Mouse (Mus musculus): ENCODE data around the gene Trib2. TPM values are rescaled to one million over a fixed set of nuclear protein-coding genes. Genes with fewer than 3 reads are reported as not detected.

Gene Trib2
- total RNA-seq, 2 experiments from 2014 or later, result 32.3 to 38.6 TPM

DNA sequence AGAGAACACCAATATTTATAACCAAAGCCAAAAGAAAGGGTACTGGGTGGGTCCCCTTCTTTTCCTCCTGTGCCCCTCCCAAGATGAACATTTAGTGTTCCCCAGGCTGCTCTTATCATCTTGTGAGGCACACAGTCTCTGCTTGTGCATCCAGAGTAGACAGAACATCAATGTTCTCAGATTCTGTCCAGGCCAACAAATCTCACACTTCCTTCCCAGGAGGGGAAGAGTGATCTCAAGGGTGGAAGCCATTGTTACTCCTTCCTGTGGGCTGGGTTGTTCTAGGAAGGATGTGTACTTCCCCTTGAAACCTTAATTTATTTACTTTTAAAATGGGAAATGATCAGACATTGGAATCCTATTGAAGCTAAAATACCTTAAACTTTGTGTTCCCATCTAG, 39.7 kb downstream of the Trib2 start:
- intact Hi-C loops (cut with DNase I), result loop anchor here (1.0 to 2.0 kb wide), 3 partner anchors 38 to 73 kb away; partner anchors contain the start of gene Trib2
- no peak for DNase-seq

DNA sequence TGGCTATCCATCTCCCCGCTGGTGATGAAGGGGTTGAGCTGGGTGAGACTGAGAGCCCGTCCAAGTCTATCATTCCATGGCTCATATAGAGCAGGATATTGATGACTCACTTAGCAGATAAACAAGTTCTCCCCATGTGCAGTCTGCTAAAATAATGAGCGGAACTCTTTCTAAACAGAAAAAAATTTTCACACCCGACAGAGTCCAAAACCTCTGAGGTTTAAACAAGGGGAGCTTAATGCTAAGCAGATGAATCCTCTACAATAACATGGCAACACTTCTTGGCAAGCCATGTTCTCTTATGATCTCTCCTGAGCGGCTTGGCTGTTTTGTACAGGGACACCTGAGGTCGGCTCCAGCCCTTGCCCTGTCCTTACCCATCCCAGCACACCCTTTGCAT, 45.0 kb downstream of the Trib2 start:
- intact Hi-C loops (cut with DNase I), result no loop called here
- no peak for DNase-seq

DNA sequence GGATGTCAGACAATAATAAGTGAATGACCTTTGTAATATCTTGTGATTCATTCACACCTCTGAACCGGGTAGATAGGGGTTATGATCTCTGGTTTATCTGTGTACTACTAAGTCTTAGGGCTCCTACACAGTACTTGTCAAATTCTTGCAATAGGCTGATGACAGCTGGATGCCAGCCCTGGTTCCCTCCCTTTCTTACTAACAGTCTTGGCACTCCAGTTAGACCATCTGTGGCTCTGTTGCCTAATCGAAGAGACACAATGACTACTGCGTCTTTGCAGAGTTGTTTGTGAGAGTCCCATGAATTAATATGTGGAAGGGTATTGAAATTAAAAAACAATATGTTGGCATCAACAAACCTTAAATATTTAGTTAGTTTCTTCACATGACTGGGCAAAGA, 48.2 kb downstream of the Trib2 start:
- intact Hi-C loops (cut with DNase I), result no loop called here
- DNase-seq, result peak; percentile 15 to 31

DNA sequence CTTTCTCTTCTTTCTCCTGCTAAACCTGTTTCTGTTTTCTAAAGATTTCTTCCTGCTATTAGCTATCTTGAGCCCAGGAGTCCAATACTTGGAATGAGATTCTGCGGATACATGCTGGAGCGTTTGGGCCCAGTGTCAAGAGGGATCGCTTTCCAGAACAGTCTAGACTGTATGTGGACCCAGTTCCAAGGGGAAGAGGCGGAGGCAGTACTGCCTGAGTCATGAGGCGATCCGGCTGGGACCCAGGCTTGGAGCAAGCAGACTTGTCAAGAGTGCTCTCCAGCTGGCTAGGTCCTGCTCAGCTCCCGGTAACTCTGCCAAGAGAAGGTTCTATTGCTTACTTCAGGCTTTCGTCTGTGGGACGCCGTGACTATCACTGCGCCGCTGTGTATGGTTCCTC, 50.7 kb downstream of the Trib2 start:
- intact Hi-C loops (cut with DNase I), result no loop called here
- peak; percentile 72 to 76 for DNase-seq

DNA sequence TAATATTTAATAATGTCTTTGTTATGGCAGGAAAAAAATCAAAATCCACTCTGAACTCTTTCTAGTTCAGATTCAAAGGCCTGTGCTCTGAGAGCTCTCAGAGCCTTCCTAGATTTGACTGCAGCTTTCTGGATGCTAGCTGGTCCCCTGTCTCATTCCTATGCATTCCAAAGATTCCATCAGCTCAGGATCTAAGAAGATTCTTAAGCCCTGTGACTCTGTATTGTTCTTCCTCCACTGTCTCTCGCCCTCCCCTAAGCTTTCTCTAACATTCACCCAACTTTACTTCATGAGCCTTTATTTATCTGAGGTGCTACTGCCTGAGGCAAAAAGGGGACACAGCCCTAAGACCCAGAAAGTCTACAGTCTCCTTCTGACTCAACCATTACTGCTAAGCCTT, 51.5 kb downstream of the Trib2 start:
- DNase-seq, result no peak
- intact Hi-C loops (cut with DNase I), result no loop called here

DNA sequence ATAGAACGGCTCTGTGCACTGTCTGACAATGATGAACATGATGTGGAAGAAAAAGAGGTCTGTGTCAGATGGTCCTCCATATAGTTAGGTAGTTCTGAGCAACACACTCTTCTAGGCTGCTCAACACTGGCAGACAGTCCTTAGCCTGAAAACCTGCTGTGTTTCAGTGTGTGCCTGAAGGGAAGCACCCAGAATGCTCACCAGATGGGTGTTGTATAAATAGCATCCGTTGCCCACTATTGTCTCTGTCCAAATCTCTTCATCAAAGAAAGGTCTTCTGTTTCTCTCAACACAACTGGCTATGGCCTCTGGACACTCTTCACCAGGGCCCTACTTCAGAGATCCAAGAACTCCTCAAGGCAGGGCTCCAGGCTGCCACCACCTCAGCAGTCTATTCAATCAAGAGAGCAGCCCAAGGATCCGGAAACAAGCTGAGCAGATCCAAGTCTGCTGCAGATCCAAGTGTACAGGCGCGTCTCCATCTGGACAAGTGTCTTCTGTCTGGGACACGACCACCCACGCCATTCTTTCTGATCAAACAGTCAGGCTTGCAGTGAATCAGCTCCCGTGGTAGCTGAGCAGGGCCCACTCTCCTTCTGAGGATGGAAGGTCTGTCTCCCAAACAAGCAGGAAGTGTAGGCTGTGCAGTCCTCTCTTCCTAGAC, 55.1 kb downstream of the Trib2 start:
- intact Hi-C loops (cut with DNase I), result no loop called here
- DNase-seq, result no peak

DNA sequence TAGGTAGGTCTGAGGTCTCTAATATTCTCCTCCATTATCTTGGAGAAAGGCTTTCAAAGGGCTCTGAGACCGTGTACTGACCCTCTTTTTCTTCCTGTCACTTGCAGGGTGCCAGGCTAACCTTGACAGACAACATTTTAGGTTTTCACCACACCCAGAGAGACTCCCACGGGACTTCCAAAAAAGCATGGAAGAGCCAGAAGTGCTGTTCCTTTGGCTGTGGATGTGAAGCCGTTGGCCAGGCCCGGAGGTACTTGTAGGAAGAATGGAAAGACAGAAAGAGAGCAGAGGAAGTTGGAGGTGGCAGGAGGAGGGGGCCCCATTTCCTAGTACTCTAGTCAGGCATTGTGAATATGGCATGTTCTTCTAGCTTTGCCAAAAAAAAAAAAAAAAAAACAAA, 56.0 kb downstream of the Trib2 start:
- DNase-seq, result no peak
- intact Hi-C loops (cut with DNase I), result no loop called here

DNA sequence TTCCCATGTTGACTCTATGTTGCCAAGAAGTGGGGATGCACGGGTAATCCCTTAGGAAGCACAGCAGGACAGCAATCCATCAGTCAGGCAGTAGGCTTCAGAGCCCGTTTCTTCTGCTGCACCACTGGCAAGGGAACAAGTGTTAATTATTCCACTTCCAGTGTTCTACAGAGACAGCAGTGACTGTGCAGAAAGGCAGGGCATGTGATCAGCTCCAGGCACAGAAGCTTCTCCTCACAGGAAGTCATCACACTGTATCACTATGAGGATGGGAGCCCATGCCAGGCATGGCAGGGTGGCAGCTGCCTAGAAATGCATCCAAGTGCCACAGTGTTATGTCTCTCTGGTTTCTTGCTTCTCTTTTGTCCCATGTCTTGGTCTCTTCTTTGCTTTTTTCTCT, 57.9 kb downstream of the Trib2 start:
- DNase-seq, result no peak
- intact Hi-C loops (cut with DNase I), result no loop called here

DNA sequence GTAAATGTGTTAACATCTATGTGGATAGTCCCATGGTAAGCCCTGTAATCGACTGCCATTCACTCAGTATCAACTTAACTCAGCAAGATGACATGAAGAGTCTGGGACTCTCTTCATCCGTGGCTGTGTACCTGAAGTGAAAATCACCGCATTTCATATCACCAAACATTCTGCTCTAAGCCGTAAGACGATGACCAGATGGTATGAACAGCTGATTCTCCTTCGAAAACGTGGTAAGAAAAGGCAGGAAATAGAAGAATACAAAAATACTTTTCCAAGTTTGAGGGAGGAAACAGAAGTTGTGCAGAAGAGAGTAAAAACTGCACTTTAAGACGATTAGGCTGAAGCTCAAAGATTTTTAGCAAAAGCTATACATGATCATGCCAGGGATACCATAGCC, 59.4 kb downstream of the Trib2 start:
- intact Hi-C loops (cut with DNase I), result no loop called here
- DNase-seq, result no peak

DNA sequence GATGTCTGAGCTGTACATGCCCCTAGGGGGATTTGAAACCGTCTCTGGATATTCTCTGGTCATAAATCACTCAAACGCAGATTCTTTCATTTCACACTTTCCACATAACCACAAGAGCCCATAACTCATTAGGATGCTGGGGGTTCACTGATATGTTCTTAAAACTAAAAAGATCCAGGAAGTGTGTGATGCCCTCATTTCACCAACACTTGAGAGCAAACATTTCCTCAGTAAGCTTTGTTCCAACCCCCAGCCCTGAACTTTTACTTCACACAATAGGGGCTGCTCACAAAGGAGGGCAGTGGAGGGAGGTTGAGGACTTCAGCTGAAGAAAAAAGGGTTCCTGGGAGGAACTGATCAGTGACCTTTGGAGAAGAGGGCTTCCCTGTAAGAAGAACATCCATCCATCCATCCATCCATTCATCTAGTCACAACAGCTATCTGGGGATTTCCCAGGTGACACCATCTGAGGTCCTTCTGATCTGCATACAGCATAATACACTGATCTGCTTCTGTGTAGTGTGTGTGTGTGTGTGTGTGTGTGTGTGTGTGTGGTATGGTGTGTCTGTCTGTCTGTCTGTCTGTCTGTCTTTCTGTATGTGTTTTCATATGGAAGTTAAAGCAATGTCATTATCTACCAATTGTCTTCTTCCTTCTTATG, 61.6 kb downstream of the Trib2 start:
- no peak for DNase-seq
- intact Hi-C loops (cut with DNase I), result no loop called here

DNA sequence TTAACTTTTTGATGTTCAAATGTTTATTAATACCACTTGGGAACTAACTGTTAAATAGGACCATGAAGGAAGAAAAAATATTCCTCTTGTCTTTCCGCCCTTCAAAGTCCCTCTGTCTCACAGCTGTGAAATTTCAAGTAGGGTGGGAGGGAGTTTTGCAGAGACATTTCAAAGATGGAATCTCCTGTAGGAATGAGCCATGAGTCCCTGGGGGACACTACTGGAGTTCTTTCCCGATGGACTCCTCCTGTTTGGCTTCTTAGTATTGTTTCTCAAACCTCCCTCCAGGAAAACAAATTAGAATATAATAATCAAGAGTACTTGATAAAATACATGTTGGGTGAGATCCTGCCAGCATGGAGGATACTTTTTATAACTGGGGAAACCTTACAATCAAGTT, 62.1 kb downstream of the Trib2 start:
- intact Hi-C loops (cut with DNase I), result no loop called here
- no peak for DNase-seq

DNA sequence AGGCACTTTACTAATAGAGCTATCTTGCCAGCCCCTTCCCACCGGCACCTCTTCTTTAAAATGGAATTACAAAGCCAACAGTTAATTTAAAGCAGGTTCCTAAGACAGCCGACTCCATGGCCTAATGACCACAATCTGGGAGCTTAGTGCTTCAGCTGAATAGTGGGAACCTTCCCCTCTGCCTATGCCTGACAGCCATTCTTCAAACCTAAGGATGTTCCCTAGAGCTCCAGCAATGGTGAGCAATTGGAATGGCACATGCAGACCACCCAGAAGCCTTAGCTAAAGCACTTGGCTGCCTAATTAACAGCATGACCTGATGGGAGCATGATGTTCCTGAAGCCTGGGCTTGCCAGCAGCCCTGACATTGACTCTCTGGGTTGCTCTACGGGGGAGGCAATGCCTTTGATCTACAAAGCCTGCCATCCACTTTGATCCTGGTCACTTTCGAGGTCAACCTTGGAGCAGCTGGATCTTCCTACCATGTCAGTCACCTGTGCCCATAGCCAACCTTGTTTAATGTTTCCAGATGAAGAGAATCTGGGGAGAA, 67.0 kb downstream of the Trib2 start:
- intact Hi-C loops (cut with DNase I), result no loop called here
- DNase-seq, result no peak

DNA sequence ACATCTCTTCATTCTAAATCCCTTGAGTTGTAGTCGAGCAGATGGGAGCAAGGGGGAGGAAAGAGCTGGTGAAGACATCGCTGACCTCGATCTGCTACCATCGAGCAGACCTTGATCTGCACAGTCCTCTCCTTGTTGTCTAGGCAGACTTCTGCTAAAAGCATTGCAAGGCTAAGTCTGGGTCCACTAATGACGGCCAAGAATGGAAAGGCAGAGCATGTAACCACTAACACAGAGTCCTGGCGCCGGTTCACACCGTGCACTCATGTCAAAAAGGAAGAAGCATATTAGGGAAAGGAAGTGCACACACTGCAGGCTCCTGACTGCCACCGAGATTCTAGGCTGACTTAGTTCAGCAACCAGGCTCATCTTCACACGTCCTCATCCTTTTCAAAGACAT, 71.0 kb downstream of the Trib2 start:
- peak; percentile 27 to 38 for DNase-seq
- intact Hi-C loops (cut with DNase I), result no loop called here

Small RNAs within 50 kb of the gene (microRNA-seq; reads per million reads assigned to microRNA genes)
- 0 reads per million in 2 experiments for gene Mir6387 (ENCODE audit: borderline number of aligned reads in 2 of 2)
